Mouse (Mus musculus): ENCODE data around the gene Rgs5.

The Rgs5 gene

GRCm38 (mm10) chr1:169655256-169655655, at the start of gene Rgs5:
Gene Rgs5 (plus strand): TSS chr1:169655501.
- DNase-seq (ENCODE audit: low read depth) = no peak

- no peak for DNase-seq (ENCODE audit: low read depth)
Measured at GRCm38 (mm10) chr1:169606164-169606563, 49.1 kb upstream of the Rgs5 start.

GRCm38 (mm10) chr1:169629738-169630137, 25.6 kb upstream of the Rgs5 start:
- no peak for DNase-seq (ENCODE audit: low read depth)

- no peak for DNase-seq (ENCODE audit: low read depth)
Measured at GRCm38 (mm10) chr1:169637251-169637750, 18.0 kb upstream of the Rgs5 start.

GRCm38 (mm10) chr1:169644884-169645653, 10.2 kb upstream of the Rgs5 start:
- DNase-seq (ENCODE audit: low read depth) = no peak

GRCm38 (mm10) chr1:169659479-169659878, 4.2 kb downstream of the Rgs5 start:
- no peak for DNase-seq (ENCODE audit: low read depth)

GRCm38 (mm10) chr1:169667328-169667727, 12.0 kb downstream of the Rgs5 start:
- DNase-seq (ENCODE audit: low read depth) = no peak

- DNase-seq (ENCODE audit: low read depth) = no peak
Measured at GRCm38 (mm10) chr1:169670705-169671104, 15.4 kb downstream of the Rgs5 start.

- no peak for DNase-seq (ENCODE audit: low read depth)
Measured at GRCm38 (mm10) chr1:169671801-169672200, 16.5 kb downstream of the Rgs5 start.

GRCm38 (mm10) chr1:169672272-169672671, 17.0 kb downstream of the Rgs5 start:
- no peak for DNase-seq (ENCODE audit: low read depth)

GRCm38 (mm10) chr1:169674116-169674515, 18.8 kb downstream of the Rgs5 start:
- DNase-seq (ENCODE audit: low read depth) = no peak

- no peak for DNase-seq (ENCODE audit: low read depth)
Measured at GRCm38 (mm10) chr1:169676751-169677150, 21.4 kb downstream of the Rgs5 start.

- no peak for DNase-seq (ENCODE audit: low read depth)
Measured at GRCm38 (mm10) chr1:169680455-169681208, 25.3 kb downstream of the Rgs5 start.

- no peak for DNase-seq (ENCODE audit: low read depth)
Measured at GRCm38 (mm10) chr1:169682775-169683497, 27.6 kb downstream of the Rgs5 start.

- no peak for DNase-seq (ENCODE audit: low read depth)
Measured at GRCm38 (mm10) chr1:169685257-169685656, 30.0 kb downstream of the Rgs5 start.

GRCm38 (mm10) chr1:169693040-169693439, 37.7 kb downstream of the Rgs5 start:
- DNase-seq (ENCODE audit: low read depth) = no peak

- DNase-seq (ENCODE audit: low read depth) = no peak
Measured at GRCm38 (mm10) chr1:169693537-169693936, 38.2 kb downstream of the Rgs5 start.

GRCm38 (mm10) chr1:169695356-169695755, 40.1 kb downstream of the Rgs5 start:
- no peak for DNase-seq (ENCODE audit: low read depth)

GRCm38 (mm10) chr1:169697236-169697635, 41.9 kb downstream of the Rgs5 start:
- no peak for DNase-seq (ENCODE audit: low read depth)

- no peak for DNase-seq (ENCODE audit: low read depth)
Measured at GRCm38 (mm10) chr1:169699184-169699583, 43.9 kb downstream of the Rgs5 start.

- DNase-seq (ENCODE audit: low read depth) = no peak
Measured at GRCm38 (mm10) chr1:169704395-169705087, 49.2 kb downstream of the Rgs5 start.

- no peak for DNase-seq (ENCODE audit: low read depth)
Measured at GRCm38 (mm10) chr1:169721836-169722235, 66.5 kb downstream of the Rgs5 start.
